Mouse (Mus musculus): ENCODE measurements around the gene Ptprn.
A peak's percentile ranks its signal among the peaks of the same experiment; 100 is the strongest.
"Not testable (repeated sequence)": the region's sequence is repeated elsewhere in the genome, so short reads cannot be mapped to it uniquely, and the experiment has no call there.

Gene Ptprn

DNA sequence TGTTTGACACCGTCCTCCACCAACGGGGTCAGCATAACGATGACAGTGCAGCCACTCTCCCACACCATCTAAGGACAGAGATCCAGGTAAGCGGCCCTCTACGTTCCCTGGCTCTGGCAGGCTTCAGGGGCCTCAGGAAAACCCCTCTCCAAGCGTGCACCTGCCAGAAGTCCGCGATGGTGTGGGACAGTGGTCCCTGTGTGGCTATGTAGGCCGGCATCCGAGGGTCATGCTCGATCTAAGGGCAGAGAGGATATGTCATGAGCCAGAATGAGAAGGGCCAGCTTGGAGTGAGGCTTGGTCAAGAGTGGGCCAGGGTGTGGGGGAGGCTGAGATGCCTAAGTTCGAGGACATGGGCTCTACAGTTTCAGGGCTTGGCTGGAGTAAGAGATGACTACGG, 12.0 kb downstream of the Ptprn start:
- no peak for DNase-seq

DNA sequence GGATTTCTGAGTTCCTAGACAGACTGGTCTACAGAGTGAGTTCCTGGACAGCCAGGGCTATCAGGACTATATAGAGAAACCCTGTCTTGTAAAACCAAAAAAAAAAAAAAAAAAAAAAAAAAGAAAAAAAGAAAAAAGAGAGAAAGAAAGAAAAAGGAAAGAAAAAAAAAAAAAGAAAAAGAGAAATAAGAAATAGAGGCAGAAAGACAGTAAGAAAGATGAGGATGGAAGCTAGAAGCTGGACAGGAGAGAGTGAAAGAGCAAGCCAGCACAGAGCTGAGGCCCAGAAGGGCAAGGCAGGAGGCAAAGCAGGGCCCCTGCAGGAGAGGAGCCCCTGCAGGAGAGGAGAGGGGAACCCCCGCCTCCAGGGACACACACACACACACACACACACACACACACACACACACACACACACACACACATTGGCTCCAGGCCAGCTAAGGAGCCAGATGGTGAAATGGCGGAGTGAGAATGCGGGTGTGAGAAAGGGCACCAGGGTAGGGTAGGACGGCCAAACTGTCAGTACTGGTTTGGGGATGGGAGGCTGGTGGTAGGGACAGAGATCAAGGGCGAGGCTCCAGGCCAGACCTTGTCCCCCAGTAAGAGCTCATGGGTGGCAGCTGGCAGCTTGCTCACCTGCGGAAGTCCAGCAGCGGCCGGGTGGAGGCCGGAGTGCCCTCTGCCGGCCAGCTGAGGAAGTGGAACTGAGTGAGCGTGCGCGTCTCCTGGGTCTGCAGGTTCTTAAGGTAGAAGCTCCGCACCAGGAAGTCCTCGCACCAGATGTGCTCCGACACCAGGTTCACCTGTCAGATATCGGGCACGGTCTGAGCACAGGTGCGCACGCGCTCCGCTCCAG, 13.0 kb downstream of the Ptprn start:
- peak; percentile 88 to 91 for DNase-seq

DNA sequence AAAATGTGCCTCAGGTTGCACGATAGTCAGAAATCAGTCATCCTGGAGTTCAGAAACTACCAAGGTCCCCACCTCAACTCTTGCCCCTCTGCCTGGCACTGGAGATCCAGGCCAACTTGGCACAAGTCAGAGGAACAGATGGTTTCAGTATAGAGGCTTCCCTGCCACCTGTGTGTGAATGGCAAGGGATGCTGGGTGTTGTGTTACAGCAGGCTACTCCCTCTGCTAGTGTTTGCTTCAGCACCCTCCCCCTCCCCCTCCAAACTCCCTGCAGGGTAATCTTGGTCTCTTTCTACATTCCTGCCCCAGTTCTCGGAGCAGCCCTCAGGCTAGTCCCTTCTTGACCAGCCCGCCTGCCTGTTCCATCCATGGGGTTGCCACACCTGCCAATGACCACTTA, 13.8 kb downstream of the Ptprn start:
- peak in 1 of 2 experiments; percentile 24 for DNase-seq

DNA sequence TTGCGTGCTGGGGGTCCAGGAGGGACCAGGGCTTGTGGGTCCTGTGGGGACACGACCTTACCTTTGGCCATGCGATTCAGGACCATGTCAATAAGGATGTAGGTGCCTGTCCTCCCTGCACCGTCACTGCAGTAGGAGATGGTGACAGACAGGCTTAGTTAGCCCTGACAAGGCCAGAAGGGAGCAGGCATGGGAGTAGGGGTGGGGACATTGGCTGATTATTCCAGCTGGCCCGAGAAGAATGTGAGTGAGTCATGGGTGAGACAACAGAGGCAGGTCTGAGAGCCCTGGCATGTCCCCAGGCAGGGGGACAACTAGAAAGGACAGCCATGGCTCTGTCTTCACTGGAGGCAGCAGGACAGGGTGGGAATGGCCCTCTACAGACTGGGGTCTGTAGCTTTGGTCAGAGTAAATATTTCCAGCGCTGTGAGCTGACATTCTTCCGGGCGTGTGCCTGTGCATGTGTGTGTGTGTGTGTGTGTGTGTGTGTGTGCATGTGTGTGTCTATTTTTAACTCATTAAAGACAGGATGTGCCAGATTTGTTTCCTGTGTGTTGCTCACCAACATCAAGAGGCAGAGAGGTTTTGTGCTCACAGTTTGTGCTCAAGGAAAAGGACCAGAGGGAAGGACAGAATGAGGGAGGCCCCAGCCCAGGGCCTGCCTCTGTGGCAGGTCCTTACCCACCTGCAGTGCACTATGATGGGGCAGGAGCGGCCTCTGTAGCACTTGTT, 16.1 kb downstream of the Ptprn start:
- peak; percentile 69 to 71 for DNase-seq

DNA sequence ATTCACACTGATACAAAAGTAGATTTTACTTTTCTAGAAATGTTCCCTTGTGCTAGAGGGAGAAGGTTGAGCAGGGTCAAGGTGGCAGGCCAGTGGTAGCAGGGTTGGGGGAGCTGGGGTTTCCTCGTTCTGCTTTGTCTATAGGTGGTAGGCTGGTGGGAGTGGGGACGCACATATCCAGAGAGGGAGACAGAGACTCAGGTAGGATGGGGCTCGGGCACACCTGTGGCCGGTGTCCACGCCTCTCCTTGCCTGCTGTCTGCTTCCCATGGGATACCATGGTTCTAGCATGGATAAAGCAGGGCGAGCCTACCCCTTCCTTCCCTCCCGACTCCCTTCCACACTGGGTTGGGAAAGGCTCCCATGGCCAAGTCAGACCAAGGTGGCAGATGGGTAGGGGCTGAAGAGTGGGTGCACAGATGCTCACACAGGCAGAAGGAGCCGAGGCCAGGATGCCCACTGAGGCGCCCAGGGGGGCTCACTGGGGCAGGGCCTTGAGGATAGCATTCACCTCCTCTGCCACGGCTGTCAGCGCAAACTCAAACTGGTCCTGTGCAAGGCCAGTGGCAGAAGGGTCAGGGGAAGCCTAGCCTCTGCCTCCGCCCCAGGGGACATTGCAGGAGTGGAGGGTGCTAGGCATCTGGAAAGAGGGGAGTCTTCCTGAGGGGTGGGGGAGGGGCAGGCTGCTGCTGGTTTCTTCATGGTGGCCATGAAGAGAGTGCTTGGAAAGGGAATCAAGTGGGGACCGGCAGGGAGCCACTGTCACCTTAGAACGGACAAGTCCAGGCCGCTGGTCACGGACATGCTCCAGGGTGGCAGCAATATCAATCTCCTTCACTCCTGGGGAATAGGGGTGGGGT, 17.0 kb downstream of the Ptprn start:
- DNase-seq: no peak

DNA sequence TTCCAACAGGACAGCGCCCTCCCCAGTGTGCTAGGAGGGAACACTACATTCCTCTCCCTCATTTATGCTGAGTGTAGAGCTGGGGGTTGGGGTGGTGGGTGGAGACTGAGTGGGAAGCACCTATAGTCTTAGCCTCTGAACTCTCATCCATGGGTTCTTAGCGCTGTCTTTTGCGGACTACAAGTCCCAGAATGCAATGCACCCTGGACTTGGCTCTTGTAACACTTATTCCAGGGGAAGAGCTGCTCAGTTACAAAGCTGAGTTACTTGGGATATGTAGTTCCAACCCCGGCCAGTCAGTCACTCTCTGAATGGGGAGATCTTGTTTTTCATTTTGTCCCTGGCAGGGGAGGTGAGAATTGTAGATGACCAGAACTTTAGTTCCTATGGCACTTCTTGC, 19.5 kb downstream of the Ptprn start:
- peak; percentile 35 to 47 for DNase-seq

DNA sequence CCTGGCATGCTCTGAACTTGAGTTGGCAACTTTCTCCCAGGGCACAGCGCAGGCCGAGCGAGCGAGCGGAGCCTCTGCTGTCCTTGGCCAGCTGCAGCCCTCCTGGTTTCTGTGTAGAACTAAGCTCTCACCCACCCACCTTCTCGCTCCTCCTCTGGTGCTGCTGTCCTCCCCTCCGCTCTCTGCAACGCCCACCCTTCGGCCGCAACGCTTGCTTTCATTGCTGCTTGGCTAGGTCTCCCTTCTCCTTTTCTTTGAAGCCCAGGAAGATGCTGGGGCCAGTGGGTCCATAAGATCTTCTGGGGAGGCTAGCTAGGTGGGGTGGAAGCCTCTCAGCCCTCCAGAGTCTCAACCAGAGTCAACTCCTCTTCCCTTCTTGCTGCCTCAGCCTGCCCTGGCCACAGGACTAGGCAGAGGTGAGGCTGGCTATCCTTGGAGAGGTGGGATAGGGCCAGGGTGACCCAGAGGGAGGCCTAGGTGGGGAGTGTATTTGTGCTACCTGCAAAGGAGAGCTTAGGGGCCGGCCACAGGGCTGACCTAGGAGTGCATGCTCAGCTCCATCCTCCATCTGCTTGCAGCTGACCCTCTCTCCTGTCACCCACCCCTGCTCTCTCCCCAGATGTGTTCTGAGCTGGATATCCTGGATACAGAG, 20.0 kb downstream of the Ptprn start:
- DNase-seq: no peak

DNA sequence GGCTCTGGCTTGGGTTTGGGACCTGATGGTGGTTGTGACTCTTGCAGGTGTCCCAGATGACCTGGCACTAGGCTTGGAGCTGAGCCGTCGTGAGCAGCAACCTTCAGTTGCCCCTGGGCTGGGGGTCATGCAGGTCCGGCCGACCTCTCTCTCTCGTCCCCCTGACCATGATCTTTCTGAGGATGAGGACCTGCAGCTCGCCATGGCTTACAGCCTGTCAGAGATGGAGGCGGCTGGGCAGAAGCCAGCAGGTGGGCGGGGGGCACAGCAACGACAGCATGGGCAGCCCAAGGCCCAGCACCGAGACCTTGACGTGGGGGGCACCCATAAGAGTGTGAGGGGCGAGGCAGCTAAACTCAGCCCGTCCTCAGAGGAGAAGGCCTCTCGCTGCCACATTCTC, 20.9 kb downstream of the Ptprn start:
- DNase-seq: no peak

DNA sequence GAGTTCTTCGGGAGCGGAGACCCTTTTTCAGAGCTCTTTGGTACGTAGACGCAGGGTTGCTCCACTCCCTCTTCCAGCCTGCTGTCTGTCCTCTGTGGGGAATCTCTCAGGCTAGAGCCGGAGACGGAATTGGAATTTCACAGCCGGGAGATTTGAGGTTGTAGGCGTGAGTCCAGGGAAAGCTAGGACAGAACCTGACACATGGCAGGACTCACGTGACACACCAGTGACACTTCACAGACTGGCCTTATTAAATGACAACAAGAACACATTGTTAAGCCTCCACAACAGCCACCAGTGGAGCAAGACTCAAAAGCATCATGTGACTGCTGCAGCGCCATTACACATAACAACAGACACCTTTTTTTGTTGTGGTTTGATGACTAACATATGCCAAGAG, 24.7 kb downstream of the Ptprn start:
- no peak for DNase-seq

DNA sequence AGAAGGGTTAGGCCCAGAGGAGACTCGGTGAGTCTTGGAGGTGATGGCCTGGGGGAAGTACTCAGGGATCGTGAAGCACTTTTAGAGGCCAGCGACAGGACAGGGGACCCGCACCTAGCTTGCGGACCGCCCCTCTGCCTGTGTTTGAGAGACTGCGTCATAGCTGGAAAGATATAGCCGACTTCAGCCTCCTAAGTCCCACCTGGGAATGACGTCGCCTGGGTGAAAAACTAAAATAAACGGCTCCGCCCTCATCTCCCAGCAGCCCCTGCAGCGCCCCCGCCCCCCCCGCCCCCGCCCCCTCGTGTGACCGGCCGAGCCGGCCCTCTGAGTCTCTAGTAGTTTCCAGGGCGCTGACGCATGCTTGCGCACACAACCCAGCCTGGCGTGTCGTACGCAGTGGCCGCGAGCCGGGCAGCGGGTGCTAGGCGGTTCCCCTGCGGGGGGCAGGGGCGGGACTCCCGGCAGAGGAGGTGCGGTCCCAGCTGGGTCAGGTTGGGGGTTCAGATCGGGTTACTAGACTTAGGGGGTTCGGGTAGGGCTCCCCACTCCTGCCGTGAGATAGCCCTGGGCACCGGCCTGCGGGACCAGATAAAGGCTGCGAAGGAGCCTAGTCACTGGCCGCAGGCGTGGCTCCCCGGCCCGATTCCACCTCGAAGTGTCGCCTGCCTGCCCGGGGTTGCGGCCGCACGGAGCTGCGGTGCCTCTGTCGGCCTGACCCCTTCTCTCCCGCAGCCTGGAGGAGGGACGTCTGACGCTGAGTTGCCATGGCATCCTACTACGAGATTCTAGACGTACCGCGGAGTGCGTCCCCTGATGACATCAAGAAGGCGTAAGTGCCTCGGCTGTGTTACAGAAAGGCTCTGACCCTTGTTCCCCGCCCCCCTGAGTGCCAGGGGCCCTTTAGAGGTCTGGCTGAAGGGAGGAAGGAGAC, 27.9 kb downstream of the Ptprn start, which contains the start of gene Dnajb2:
Gene Dnajb2 (plus strand): TSS at position 290 of the 934 bp plus-strand sequence.
- DNase-seq: peak; percentile 92 to 95

DNA sequence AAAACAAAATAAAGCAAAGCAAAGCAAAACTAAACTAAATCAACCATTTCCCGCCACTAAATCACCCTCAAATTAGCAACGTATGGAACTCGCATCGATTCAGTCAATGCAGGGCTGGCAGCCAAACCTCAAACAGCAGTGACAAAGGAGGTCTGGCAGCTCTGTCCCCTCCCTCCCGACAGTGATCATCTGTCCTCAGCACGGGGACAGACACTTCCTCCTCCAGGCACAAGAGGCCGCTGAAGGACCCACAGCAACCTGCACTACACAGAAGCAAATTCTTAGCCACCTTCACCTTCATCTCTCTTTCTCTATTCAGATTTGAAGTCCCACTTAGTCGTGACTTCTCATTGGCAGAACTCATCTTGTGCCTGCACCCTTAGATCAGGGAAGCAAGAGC, 29.7 kb downstream of the Ptprn start:
- peak; percentile 79 to 82 for DNase-seq

DNA sequence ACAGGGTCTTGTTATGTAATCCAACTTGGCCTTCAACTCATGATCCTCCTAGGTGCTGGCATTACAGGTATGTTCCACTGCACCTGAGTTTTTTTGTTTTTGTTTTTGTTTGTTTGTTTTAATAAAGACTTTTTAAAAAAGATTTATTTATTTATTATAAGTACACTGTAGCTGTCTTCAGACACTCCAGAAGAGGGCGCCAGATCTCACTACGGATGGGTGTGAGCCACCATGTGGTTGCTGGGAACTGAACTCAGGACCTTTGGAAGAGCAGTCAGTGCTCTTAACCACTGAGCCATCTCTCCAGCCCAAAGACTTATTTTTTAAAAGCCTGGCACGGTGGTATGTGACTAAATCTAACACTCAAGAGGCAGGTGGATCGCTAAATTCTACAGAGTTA, 31.8 kb downstream of the Ptprn start:
- DNase-seq: not testable (repeated sequence)

DNA sequence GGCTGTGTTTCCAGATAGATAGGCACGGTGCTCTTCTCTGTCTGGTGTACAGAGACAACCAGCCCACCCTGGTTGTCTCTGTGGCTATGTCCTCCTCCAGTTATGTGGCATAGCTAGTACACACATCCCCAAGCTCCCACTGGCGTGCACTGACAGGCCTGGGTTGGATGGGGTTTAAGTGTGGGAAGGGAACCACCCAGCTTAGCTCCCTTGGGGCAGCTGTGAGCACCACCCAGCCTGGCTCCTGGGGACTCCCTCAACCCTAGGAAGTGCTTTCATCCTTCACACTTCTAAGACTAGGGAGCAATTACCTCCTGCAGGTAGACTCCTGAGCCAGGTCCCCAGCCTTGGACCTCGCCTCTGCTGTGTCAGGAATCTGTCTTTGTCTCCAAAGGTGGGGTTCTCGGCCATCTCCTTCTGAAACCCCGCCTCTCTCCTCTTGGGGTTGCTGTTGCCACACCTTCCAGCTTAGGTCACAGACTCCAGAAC, 32.6 kb downstream of the Ptprn start, which contains the start of gene A630095N17Rik:
Gene A630095N17Rik (minus strand): TSS at position 439 of the 489 bp plus-strand sequence.
- DNase-seq: no peak

DNA sequence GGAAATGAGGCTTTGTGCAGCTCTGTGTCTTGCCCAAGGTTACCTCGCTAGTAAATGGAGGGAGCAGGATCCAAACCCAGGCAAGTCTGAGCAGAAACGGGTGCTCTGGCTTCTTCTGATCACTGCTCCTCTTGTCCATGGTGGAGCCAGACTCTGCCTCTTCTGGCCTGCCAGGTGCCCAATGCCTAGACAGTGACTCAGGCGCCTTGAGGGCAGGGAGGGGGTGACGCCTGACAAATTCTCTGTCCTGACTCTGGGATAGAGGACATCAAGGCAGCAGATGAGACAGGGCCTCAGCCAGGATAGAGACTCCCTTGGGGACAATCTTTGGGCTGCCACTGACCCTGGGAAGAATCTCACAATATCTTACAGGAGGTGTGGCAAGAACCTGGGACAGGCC, 33.1 kb downstream of the Ptprn start:
- DNase-seq: no peak

DNA sequence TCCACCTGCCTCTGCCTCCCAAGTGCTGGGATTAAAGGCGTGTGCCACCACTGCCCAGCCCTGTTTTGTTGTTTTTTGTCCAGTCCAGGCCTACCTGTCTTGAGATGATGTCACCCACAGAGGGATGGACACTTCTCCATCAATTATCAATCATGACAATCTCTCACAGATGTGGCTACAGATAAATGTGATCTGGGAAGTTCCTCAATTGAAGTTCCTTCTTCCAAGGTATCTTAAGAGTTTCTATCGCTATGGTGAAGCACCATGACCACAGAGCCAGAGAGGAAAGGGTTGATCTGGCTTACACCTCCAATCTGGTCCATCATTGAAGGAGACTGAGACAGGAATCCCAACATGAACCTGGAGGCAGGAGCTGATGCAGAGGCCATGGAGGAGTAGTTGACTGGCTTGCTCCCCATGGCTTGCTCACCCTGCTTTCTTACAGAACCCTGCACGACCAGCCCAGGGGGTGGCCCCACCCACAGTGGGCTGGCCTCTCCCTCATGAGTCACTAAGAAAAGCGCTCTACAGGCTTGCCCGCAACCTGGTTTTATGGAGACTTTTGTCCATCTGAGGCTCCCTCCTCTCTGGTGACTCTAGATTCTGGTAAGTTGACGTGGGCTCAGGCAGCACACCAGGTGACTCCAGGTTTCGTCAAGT, 33.8 kb downstream of the Ptprn start:
- no peak for DNase-seq

DNA sequence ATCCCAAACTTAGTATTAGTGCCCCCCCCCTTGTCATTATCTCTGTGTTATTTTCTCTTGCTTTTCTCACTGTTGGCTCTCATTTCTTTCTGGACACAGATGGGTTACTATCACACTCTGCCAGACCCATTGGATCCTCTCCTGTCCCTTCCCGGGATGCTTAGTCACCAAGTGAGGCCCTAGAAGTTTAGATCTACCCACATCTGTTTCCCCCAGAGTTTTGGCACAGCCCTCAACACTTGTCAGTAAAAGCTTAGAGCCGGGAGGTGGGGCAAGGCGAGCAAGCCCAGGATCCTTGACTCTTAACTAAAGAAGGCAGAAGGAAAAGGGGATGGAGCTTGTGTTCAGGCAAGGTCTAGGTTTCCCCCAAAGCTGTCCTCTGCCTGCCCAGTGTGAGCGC, 35.1 kb downstream of the Ptprn start:
- DNase-seq: no peak

DNA sequence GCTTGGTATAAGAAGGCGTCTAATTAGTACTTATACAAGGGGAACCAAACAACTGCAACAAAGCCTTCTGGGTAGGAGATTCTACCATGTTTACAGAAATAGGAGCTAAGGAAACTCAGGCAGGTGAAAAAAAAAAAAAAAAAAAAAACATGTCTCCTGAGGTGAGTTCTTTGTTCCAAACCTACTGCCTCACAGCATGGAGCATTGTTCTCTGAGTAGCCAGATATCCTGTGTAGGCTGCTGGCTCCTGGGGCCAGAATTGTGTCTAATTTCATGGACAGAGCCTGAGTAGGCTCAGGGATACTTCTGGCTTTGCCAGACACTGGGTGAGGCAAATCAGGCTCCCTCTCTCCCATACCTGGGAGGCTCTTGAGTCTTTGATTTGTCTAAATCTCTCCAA, 36.6 kb downstream of the Ptprn start:
- DNase-seq: no peak

DNA sequence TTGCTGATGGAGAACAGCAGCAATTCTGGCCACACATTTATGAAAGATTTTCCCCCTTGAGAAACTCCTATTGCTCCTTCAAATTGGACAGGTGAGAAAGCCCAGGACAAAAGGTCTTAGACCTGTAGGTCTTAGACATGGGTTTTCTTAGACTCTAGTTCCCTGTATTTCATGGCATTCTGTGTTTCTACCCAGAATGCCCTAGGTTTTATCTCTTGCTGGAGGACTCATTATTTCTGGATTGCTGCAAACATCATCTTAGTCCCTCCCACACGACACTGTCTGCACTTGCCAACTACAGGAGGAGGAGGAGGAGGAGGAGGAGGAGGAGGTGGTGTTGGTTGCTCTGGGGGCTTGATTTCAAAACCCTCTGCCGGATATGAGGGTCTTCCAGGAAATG, 38.2 kb downstream of the Ptprn start:
- DNase-seq: no peak

DNA sequence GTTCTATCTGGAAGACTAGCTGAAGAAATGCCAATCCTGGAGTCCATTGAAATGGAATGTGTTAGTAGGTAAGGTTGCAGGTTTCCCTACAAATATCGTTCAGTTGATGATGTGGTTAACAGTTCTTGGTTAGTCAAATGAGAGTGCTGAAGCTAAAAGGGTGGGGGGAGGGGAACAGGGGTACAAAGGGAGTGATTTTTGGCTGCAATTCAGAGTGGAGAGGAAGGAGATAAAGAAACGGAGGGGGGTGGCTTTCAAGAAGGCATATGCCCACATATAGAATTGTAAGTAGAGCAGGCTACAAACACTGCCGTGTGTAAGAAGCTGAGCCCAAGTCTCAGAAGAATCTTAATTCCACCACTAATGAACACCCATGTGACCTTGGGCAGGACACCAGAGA, 38.8 kb downstream of the Ptprn start:
- no peak for DNase-seq

DNA sequence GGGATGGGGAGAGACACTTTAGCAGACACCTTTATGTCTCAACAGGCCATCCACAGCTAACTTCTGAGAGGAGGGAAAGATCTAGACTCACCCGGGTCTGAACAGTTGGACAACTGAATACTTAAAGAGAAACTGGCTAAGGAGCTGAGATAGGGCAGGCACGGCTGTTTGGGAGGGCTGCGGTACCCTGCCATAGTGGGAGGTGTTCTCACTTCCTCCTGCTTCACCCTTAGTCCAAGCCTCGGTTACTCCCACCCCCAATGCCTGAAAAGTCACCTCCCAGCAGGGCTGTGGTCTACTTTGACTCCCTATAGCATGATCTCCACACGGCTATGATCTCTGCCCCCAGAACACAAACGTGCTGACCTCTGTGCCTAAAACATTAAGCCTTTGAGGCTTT, 40.8 kb downstream of the Ptprn start:
- no peak for DNase-seq

DNA sequence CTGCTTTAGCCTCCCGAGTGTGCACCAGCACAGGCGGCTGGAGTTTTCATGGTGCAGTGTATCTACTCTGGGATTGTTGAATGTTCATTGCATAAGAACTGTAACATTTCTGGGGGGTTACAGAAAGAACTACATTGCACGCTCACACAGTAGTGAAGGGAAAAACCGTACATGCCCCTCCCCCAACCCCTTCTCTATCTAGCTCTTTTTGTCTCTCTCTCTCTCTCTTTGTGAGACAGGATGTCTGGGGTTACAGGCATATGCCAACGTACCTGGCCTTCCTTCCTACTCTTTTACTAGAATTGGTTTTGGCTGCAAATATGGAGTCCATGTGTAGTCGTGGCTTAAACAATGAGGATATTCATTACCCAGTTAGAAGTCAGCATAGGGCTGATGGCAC, 41.4 kb downstream of the Ptprn start:
- no peak for DNase-seq
